Mouse (Mus musculus): Measurements from ENCODE around the gene Plau. TPM values are rescaled to one million over a fixed set of nuclear protein-coding genes. Genes with fewer than 3 reads are reported as not detected.

The Plau gene
- polyA plus RNA-seq, 1 experiment from 2014 or later: 0.62 TPM

GRCm38 (mm10) chr14:20845577-20846088 lies 9.2 kb downstream of the Plau start:
- H3K9me3 ChIP-seq (ENCODE audit: control insufficient read depth, low read length): no peaks in the 10 kb centered on the region
- ATAC-seq (ENCODE audit: insufficient read depth, low FRiP score, low TSS enrichment) (no peak), DNase-seq (ENCODE audit: low spot score) (no peak)
- H3K4me3 ChIP-seq (ENCODE audit: low read depth, low read length): no peak overlapping the region
- H3K27me3 ChIP-seq (ENCODE audit: control insufficient read depth, insufficient read depth, low read length): no peaks in the 10 kb centered on the region
- no peak overlapping the region for H3K4me2 ChIP-seq (ENCODE audit: low read depth)
- H3K27ac ChIP-seq (ENCODE audit: low read depth, low read length): no peak overlapping the region
- 78% methylated on average over 9 of the region's 9 CpGs for WGBS
- no peaks in the 10 kb centered on the region for H3K4me1 ChIP-seq (ENCODE audit: control insufficient read depth, insufficient read depth, low read length)
- H3K36me3 ChIP-seq (ENCODE audit: control insufficient read depth, insufficient read depth, low read length): no peaks in the 10 kb centered on the region
- H3K9ac ChIP-seq (ENCODE audit: low read length): no peak overlapping the region

- no peak overlapping the region for H3K4me3 ChIP-seq (ENCODE audit: low read depth, low read length)
- H3K9ac ChIP-seq (ENCODE audit: low read length): no peak overlapping the region
- DNase-seq (ENCODE audit: low spot score) (no peak), ATAC-seq (ENCODE audit: insufficient read depth, low FRiP score, low TSS enrichment) (no peak)
- H3K9me3 ChIP-seq (ENCODE audit: control insufficient read depth, low read length): no peaks in the 10 kb centered on the region
- H3K36me3 ChIP-seq (ENCODE audit: control insufficient read depth, insufficient read depth, low read length): no peaks in the 10 kb centered on the region
- WGBS: 80% methylated on average over 7 of the region's 7 CpGs
- H3K4me2 ChIP-seq (ENCODE audit: low read depth): no peak overlapping the region
- H3K27me3 ChIP-seq (ENCODE audit: control insufficient read depth, insufficient read depth, low read length): no peaks in the 10 kb centered on the region
- no peaks in the 10 kb centered on the region for H3K4me1 ChIP-seq (ENCODE audit: control insufficient read depth, insufficient read depth, low read length)
- no peak overlapping the region for H3K27ac ChIP-seq (ENCODE audit: low read depth, low read length)
These were observed 9.8 kb downstream of the Plau start for GRCm38 (mm10) chr14:20846214-20846613.

GRCm38 (mm10) chr14:20847637-20848129 lies 11.2 kb downstream of the Plau start:
- DNase-seq (ENCODE audit: low spot score) (no peak), ATAC-seq (ENCODE audit: insufficient read depth, low FRiP score, low TSS enrichment) (no peak)
- Histone ChIP-seq H3K36me3 (ENCODE audit: control insufficient read depth, insufficient read depth, low read length) (no peaks in the 10 kb centered on the region), H3K4me2 (ENCODE audit: low read depth) (no peak overlapping the region), H3K27me3 (ENCODE audit: control insufficient read depth, insufficient read depth, low read length) (no peaks in the 10 kb centered on the region), H3K27ac (ENCODE audit: low read depth, low read length) (no peak overlapping the region), H3K4me3 (ENCODE audit: low read depth, low read length) (no peak overlapping the region), H3K9me3 (ENCODE audit: control insufficient read depth, low read length) (no peaks in the 10 kb centered on the region), H3K9ac (ENCODE audit: low read length) (no peak overlapping the region), H3K4me1 (ENCODE audit: control insufficient read depth, insufficient read depth, low read length) (no peaks in the 10 kb centered on the region)
- WGBS: 89% methylated on average over 3 of the region's 3 CpGs

- ATAC-seq (ENCODE audit: insufficient read depth, low FRiP score, low TSS enrichment): no peak
- DNase-seq (ENCODE audit: low spot score): no peak
These were observed 13.3 kb downstream of the Plau start for GRCm38 (mm10) chr14:20849753-20850152.

GRCm38 (mm10) chr14:20850498-20850897 lies 14.0 kb downstream of the Plau start:
- Histone ChIP-seq H3K9me3 (ENCODE audit: control insufficient read depth, low read length) (no peaks in the 10 kb centered on the region), H3K27ac (ENCODE audit: low read depth, low read length) (no peak overlapping the region), H3K4me2 (ENCODE audit: low read depth) (no peak overlapping the region), H3K36me3 (ENCODE audit: control insufficient read depth, insufficient read depth, low read length) (no peaks in the 10 kb centered on the region), H3K27me3 (ENCODE audit: control insufficient read depth, insufficient read depth, low read length) (no peaks in the 10 kb centered on the region), H3K4me1 (ENCODE audit: control insufficient read depth, insufficient read depth, low read length) (no peaks in the 10 kb centered on the region), H3K4me3 (ENCODE audit: low read depth, low read length) (no peak overlapping the region), H3K9ac (ENCODE audit: low read length) (no peak overlapping the region)
- WGBS: 69% methylated on average over 2 of the region's 2 CpGs
- DNase-seq (ENCODE audit: low spot score) (no peak), ATAC-seq (ENCODE audit: insufficient read depth, low FRiP score, low TSS enrichment) (no peak)

More at GRCm38 (mm10) chr14:20849753-20850152, 13.3 kb downstream of the Plau start:
- Histone ChIP-seq H3K9ac (ENCODE audit: low read length) (no peak overlapping the region), H3K27me3 (ENCODE audit: control insufficient read depth, insufficient read depth, low read length) (no peaks in the 10 kb centered on the region), H3K4me3 (ENCODE audit: low read depth, low read length) (no peak overlapping the region), H3K4me1 (ENCODE audit: control insufficient read depth, insufficient read depth, low read length) (no peaks in the 10 kb centered on the region), H3K9me3 (ENCODE audit: control insufficient read depth, low read length) (no peaks in the 10 kb centered on the region), H3K36me3 (ENCODE audit: control insufficient read depth, insufficient read depth, low read length) (no peaks in the 10 kb centered on the region), H3K27ac (ENCODE audit: low read depth, low read length) (no peak overlapping the region), H3K4me2 (ENCODE audit: low read depth) (no peak overlapping the region)
- 58% methylated on average over 4 of the region's 4 CpGs for WGBS

- H3K27me3 ChIP-seq (ENCODE audit: control insufficient read depth, insufficient read depth, low read length): no peaks in the 10 kb centered on the region
- no peak for DNase-seq (ENCODE audit: low spot score)
- no peak overlapping the region for H3K27ac ChIP-seq (ENCODE audit: low read depth, low read length)
- H3K9ac ChIP-seq (ENCODE audit: low read length): no peak overlapping the region
- no peaks in the 10 kb centered on the region for H3K36me3 ChIP-seq (ENCODE audit: control insufficient read depth, insufficient read depth, low read length)
- no peak overlapping the region for H3K4me2 ChIP-seq (ENCODE audit: low read depth)
- H3K9me3 ChIP-seq (ENCODE audit: control insufficient read depth, low read length): no peaks in the 10 kb centered on the region
- no peak for ATAC-seq (ENCODE audit: insufficient read depth, low FRiP score, low TSS enrichment)
- H3K4me3 ChIP-seq (ENCODE audit: low read depth, low read length): no peak overlapping the region
- no peaks in the 10 kb centered on the region for H3K4me1 ChIP-seq (ENCODE audit: control insufficient read depth, insufficient read depth, low read length)
These were observed 15.3 kb downstream of the Plau start for GRCm38 (mm10) chr14:20851776-20852175.

- WGBS: 69% methylated on average over 2 of the region's 2 CpGs
- H3K9ac ChIP-seq (ENCODE audit: low read length): no peak overlapping the region
- DNase-seq (ENCODE audit: low spot score): no peak
- ATAC-seq (ENCODE audit: insufficient read depth, low FRiP score, low TSS enrichment): no peak
- no peak overlapping the region for H3K4me3 ChIP-seq (ENCODE audit: low read depth, low read length)
- no peaks in the 10 kb centered on the region for H3K9me3 ChIP-seq (ENCODE audit: control insufficient read depth, low read length)
- no peak overlapping the region for H3K27ac ChIP-seq (ENCODE audit: low read depth, low read length)
- H3K4me1 ChIP-seq (ENCODE audit: control insufficient read depth, insufficient read depth, low read length): no peaks in the 10 kb centered on the region
- no peaks in the 10 kb centered on the region for H3K27me3 ChIP-seq (ENCODE audit: control insufficient read depth, insufficient read depth, low read length)
- no peaks in the 10 kb centered on the region for H3K36me3 ChIP-seq (ENCODE audit: control insufficient read depth, insufficient read depth, low read length)
- no peak overlapping the region for H3K4me2 ChIP-seq (ENCODE audit: low read depth)
These were observed 24.7 kb downstream of the Plau start for GRCm38 (mm10) chr14:20861152-20861551.

GRCm38 (mm10) chr14:20861559-20861958 lies 25.1 kb downstream of the Plau start:
- H3K4me3 ChIP-seq (ENCODE audit: low read depth, low read length): no peak overlapping the region
- DNase-seq (ENCODE audit: low spot score) (no peak), ATAC-seq (ENCODE audit: insufficient read depth, low FRiP score, low TSS enrichment) (no peak)
- H3K27me3 ChIP-seq (ENCODE audit: control insufficient read depth, insufficient read depth, low read length): no peaks in the 10 kb centered on the region
- H3K4me2 ChIP-seq (ENCODE audit: low read depth): no peak overlapping the region
- H3K36me3 ChIP-seq (ENCODE audit: control insufficient read depth, insufficient read depth, low read length): no peaks in the 10 kb centered on the region
- no peaks in the 10 kb centered on the region for H3K4me1 ChIP-seq (ENCODE audit: control insufficient read depth, insufficient read depth, low read length)
- WGBS: 82% methylated on average over 5 of the region's 5 CpGs
- H3K9me3 ChIP-seq (ENCODE audit: control insufficient read depth, low read length): no peaks in the 10 kb centered on the region
- no peak overlapping the region for H3K27ac ChIP-seq (ENCODE audit: low read depth, low read length)
- H3K9ac ChIP-seq (ENCODE audit: low read length): no peak overlapping the region

- WGBS: 81% methylated on average over 6 of the region's 6 CpGs
- Histone ChIP-seq H3K27ac (ENCODE audit: low read depth, low read length) (no peak overlapping the region), H3K4me1 (ENCODE audit: control insufficient read depth, insufficient read depth, low read length) (no peaks in the 10 kb centered on the region), H3K4me3 (ENCODE audit: low read depth, low read length) (no peak overlapping the region), H3K9me3 (ENCODE audit: control insufficient read depth, low read length) (no peaks in the 10 kb centered on the region), H3K27me3 (ENCODE audit: control insufficient read depth, insufficient read depth, low read length) (no peaks in the 10 kb centered on the region), H3K4me2 (ENCODE audit: low read depth) (no peak overlapping the region), H3K36me3 (ENCODE audit: control insufficient read depth, insufficient read depth, low read length) (no peaks in the 10 kb centered on the region), H3K9ac (ENCODE audit: low read length) (no peak overlapping the region)
- ATAC-seq (ENCODE audit: insufficient read depth, low FRiP score, low TSS enrichment): no peak
- no peak for DNase-seq (ENCODE audit: low spot score)
These were observed 27.0 kb downstream of the Plau start for GRCm38 (mm10) chr14:20863306-20864065.
